Mouse (Mus musculus) cerebellum, adult 9-10 months (tissue): Measurements from ENCODE around the gene Vav2.

Experiments
- DNase-seq: peaks from one replicate; pipeline ENCODE4 v3.0.0; 2022

The Vav2 gene

DNA sequence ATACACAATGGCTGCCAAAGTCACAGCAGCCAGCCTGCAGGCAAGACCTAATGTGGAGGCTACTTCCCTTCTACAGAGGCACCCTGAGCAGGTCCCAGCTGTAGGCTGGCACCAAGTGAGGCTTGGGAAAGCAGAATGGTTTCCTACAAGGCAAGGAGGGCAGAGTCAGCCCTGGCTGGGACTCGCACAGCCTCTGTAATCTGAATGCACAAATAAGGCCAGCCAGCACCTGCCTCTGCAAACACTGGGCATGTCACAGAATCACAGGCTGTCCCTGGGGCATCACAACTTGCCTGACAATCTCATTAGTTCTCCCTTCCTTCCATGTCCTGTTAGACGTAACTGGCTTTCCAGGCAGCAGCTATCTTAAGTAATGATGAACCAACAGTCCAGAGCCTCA is 68.4 kb downstream of the Vav2 start:
- DNase-seq: no peak

DNA sequence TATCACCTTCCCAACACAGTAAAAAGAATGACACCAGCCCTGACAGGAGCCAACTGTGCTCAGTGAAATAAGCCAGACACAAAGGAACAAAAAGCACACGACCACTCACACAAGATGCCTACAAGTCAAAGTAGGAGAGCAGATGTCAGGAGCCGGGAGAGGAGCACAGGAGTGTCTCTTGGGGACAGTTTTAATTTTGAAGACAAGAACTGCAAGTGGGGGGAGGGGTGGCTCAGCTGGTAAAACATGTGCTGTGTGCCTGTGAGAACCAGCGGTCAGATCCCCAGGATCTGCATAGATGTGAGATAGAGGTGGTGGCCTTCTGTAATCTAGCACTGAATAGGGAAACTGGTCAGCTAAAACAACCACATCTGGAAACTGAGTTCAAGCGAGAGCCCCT is 71.1 kb downstream of the Vav2 start:
- no peak for DNase-seq

DNA sequence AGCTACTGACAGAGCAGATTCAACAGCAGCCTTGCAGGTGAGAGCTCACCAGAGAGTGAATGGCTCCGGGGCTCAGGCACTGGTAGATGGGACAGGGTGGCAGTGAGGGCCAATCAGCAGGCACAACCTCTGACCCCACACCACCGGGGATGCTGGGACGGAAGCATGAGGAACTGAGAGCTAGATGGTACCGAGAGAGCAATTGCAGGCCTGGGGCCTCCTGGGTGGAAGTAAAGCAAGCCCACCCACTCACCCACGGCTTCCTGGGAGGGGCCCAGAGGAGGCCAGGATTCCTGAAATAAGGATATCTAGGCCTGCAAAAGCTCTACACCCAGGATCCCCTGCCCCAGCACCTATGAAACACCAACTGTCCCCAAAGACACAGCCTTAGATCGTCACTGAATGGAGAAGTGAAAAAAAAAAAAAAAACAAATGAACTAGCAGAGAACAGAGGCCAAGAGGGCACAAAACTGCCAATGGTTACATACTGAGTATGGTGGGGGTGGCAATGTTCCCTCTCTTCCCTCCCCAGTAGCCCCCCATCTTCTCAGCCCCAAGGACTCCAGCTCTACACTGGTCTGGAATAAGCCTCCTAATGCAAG is 72.1 kb downstream of the Vav2 start:
- no peak for DNase-seq

DNA sequence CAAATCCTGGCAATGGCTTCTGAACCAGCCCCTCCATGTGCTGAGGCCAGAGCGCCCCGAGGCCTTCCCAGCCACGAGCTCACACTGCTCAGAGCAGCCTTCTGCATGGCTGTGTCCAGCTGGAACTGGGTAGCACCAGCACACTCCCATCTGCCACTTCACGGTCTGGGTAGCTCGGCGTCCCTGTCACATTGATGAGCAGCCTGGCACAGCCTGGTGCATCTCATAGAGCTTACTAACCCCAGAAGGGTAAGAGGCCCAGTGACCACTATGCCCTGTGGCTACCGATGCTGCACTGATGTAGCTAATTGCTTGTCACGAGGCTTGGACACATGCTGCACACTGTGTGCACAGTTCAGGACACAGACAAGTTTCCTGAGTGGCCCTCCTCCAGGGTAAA is 74.1 kb downstream of the Vav2 start:
- no peak for DNase-seq

DNA sequence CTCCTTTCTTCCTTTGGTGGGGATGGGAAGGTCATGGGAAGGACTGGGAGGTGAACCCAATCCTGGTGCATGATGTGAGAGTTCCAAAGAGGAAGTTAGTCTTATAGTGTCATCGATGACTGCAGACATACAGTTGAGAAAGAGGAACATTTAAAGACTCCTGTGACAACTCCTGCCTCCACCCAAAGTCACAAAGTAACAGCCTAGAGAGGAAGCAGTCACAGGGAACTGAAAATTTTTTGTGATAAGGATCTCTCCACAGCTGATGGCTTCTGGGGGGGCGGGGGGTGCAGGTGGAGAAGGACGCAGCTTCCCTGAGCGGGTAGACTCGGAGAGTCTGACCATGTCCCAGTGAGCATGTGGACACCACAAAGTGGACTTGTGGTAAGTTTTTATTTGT is 76.5 kb downstream of the Vav2 start:
- no peak for DNase-seq

DNA sequence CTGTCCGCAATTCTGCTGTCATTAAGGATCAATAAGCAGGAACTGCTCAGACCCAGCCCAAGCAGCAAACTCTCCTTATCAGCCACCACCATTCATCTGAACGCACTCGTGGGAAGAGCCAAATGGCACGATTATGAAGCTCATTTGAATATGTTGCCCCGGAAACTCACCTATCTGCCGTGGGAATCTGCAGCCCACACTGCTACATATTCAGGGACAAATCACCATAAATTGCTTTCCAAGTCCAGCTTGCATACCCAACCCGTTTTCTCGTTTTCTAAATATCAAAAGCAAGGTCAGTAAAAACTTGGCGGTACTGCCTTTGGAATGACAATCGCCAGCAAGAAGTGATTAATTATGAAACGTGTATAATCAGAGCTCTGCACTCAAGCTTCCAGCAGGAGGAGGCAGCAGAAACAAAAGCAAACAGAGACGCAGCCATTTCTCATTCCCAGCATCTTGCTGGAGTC is 82.8 kb downstream of the Vav2 start:
- DNase-seq: no peak

DNA sequence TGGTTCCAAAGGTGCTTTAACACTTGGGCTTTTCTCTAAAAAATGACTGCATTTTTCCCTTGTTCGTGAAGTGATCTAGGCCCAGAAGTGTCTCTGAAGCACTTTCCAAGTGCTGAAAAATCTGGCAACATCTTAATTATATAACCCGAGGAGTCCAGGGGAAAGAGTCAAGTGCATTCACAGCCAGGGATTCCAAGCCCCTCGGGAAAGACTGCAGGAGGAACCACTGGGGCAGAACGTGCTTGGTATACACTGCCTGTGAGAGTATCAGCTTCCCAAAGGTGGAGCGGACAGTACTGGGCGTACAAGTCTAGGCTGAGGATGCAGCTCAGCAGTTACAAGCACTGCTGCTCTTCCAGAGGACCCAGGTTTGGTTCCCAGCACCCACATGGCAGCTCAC is 86.2 kb downstream of the Vav2 start:
- no peak for DNase-seq

DNA sequence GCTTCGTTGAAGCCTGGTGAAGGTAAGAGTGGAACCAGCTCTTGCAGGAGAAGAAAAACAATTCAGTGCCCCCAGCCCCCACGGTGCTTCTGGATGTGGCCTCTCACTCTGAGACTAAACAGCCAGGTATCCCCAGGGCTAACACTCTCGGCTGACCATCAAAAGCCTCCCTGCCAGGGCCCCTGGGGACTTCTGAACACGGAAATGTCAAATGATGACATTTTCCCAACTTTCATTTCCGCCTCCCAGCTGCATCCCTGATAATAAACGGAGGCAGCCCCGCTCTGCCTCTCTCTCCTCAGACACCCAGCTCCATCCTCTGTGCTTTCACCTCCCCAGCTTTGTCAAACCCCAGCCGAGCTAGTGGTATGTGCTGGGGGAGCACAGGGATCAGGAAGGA is 87.8 kb downstream of the Vav2 start:
- no peak for DNase-seq

DNA sequence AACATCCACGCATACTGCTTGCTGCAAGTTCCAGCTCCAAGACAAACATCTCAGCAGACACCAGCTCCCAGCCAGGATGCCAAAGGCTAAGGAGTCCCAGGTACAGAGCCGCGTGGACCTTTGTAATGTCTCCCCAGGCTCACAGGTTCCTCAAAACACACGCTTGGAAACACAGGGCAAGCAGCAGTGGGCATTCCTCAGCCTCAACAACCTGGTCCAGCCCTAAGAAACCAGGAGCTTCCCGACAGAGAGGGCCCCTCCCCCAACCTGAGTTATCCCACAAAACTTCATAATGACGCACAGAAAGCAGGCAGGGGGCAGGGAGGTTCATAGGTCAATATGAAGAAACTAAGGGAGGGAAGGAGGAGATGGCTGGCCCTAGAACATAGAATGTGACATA is 89.6 kb downstream of the Vav2 start:
- no peak for DNase-seq

DNA sequence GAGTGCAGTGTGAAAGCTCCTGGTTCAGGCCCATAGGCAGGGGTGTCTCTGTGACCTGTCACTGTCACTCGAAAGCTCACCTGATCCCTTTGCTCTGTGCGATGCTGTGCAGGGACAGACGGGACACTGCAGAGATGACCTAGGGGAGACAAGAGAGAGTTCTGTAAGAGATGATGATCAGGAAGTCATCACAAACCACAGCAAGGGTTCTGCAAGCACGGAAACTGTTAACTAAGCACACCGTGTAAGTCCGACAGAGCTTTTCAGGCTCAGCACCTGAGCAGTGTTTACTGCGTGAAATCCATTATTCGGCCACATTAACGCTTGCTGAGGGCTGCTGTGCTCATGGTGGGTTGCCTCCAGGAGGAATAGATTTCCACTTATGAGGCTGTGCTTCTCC is 90.2 kb downstream of the Vav2 start:
- no peak for DNase-seq

DNA sequence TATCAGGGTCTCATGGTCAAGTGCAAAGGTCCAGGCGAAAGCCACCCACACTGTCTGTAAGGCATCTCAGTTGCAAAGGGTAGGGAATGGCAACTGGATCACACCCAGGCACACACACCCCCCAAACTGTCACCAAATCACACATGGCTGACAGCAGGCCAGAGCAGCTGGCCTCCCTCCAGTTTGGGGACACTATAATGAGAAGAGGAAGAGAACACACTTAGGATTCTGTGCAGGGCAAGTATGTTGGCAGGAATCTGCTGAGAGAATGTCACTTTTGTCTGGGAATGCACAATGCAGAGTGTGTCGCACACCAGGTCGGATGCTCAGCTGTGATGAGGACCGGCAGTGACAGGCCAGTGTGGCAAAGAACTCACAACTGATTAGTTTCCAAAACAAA is 92.0 kb downstream of the Vav2 start:
- DNase-seq: no peak

DNA sequence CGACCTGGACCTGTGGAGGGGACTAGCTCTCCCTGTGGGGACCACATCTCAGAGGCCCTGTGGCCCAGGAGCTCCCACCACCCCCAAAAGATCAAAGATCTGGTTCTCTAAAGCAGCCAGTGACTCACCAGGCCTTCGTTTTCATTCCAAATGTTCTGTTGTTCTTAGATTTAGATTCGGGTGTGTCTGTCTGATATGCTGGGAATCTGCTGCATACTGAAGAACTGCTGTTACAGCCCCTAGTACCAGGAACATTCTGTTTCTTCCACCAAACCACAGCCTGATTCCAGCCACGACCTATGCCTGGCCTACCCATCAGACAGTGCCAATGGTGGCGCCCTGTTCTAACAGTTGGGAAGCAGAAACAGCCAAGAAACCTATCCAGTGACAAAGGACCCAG is 95.3 kb downstream of the Vav2 start:
- DNase-seq: no peak

DNA sequence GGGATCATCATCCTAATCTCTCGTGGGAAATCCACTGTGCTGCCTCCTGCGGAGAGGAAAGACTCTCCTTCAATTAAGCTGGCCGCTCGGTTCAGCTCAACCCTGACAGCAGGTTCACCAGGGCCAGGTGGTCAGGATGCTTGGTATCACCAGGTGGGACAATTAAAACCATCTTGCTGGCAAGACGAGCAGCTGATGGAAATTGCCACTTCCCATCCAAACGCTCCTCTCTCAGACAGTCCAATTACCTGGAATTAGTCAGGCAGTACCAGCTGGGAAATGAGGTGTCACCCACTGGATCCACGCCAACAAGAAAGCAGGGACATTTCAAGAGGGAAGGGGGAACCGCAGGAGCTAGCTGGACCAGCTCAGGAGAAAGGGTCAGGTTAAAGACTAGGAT is 96.4 kb downstream of the Vav2 start:
- peak; percentile 83 for DNase-seq

DNA sequence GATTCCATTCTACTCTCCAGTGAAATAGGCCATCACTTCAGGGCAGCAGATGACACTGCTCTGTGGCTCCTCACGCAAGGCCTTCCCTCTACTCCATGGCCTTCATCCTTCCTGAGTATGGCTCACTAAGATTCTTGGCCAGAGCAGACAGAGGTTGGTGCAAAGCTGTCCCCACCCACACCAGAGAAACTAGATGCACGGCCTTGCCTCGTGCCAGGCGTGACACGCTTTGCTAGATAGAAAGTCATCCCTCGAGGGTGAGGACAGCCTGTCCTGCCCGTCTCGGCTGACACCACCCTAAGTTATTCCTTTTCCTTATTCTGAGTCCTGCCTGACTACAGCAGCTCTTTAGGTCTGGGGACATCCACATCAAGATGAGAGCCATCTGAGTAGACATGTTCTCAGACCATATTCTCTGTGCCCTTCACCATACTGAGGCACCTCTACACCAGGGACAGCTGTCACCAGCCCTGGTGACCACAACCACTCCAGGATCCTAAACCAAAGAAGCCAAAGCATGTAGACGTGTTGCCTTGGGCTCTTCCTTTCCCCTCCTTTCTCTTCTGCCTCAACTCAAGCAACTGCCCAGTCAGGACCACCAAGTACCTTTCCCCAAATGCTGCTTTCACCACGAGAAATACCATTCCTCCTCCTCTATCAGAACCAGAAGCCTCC is 97.3 kb downstream of the Vav2 start:
- no peak for DNase-seq

DNA sequence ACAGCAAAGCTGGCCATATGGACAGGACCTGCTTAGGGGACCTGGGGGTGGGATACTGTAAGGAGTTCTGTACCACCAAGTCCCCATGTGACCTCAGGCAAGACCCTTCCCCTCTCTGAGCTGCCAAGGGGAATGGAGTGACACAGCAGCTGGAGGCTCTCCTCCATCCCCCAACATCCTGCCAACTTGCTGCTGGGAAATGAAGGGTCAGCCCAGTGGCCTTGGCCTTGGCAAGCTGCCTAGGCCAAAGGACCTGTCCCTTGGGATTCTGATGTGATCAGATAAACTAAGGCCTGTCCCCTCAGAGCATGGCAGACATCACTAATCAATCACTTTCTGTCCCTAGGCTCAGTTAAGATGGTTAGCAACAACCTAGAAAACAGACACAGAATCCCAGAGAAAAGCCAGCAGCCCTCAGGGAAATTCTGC is 98.2 kb downstream of the Vav2 start:
- DNase-seq: no peak

DNA sequence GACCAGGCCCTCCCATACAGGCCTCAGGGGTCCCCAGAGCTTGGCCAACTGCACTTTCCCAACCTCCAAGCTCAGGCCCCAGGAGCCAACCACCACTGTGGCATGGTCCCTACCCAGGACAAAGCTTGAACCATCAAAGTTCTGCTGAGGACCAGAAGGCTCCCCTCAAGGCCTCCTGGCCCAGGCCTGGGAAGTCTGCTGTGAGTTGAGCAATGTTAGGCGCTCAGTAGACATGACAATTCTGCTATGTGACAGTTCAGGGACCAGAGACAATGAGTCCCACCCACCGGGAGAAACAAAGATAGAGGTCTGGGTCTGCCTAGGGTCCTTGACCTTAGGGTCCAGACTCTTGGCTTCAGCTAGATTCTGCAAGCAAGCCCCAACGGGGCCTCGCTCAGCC is 98.9 kb downstream of the Vav2 start:
- DNase-seq: no peak

DNA sequence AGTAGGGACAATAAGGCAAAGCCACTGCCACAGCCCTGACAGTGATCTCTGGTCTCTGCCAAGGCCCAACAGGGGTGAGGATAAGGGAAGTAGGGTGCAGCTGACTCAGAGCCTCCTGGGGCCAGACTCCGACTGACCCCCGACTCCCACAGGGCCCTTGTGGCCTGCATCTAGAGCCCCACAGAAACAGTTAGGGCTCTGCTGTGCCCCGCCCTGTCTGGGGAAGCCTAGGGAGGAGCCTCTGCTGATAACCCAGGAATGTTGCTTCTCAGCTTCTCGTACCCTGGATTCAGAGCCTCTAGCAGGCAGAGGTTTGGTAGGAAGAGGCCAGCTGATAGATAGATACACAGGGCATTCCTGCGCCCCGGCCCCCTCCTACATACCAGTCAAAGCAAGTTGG is 99.8 kb downstream of the Vav2 start:
- no peak for DNase-seq

DNA sequence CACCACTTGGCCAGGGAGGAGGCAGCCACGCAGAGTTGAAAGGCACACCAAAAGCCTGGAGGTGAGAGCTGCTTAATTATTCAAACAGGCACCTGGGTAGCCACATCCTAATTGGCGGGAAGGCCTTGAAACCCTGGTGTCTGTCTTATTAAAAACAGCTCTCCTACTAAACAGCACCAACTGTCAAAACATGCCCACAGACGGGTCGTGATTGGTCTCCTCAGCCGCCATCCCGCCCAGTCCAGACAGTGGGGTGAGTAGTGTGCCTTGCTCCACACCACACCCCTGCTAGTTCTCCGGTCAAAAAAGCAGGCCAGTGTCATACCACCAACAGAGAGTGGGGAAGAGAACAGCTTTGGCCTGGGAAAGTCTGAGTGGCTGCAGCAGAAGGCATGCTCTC is 100.5 kb downstream of the Vav2 start:
- no peak for DNase-seq

DNA sequence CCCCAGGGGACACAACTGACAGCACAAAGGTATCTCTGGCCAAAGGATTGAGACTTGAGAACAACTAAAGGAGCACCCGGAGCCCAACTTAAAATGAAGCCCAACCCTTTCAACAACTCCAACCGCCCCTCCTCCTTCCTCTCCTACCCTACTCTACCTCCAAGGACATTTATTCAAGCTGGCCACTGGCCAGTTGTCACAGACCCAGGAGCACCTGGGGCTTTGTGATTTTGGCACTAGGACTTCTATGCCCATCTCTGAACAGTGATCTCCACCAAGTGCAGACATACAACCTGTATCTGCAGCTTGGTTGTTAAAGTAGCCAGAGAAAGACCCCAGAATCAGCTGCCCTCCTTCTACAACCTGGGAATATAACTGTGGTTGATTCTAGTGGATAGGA is 102.1 kb downstream of the Vav2 start:
- no peak for DNase-seq

DNA sequence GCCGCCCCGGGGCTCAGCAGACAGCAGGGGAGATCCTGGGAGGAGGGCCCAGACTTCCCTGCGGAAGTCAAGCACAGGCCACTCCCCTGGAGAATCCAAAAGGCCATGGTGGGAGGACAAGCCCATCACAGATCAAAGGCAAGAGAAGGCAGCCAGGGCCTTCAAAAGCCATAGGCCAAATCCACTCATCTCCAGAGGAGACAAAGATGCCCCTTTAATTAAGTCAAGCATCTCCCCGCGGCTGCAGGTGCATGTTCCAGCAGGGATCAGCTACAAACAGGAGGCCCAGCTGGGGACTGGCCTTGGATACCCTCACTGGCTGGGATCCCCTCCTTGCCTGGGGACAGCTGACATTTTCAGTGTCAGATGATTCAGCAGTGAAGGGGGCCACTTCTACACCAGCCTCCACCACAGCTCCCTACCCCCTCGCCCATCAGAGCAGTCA is 105.4 kb downstream of the Vav2 start:
- DNase-seq: no peak

DNA sequence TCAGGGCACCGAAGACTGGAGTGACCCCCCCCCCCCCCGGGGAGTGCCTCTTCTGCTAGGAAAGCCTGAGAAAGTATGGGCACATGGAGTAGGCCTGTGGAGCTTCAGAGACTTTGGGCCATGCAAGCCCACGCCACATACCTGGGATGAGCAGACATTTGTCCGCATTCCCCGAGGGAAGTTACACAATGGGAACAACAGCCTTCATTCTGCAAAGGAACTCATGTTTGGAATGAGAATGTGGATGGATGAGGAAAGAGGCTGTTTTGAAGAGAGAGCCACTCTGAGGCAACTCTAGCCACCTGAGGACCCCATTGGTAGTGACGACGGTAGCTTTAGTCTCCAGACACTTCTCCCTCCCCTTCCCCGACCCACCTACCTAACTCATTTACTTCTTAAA is 106.0 kb downstream of the Vav2 start:
- no peak for DNase-seq

DNA sequence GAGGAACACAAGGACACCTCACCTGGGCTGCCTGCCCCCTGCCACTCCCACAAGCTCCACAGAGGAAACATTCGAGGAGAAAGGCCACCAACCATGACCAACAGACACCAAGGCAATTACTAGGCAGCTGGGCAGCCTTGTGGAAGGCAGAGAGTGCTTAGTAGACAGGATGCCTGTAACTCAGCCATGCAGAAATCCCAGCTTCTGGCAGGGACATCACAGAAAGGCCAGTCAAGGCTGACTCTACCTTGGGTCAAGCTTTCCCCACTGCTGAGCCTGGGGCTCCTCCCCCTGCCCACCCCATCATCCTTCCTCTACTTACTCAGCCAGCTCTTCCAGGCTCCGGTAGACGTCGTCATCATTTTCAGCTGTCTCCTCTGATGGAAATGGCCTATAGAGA is 108.2 kb downstream of the Vav2 start:
- DNase-seq: no peak

DNA sequence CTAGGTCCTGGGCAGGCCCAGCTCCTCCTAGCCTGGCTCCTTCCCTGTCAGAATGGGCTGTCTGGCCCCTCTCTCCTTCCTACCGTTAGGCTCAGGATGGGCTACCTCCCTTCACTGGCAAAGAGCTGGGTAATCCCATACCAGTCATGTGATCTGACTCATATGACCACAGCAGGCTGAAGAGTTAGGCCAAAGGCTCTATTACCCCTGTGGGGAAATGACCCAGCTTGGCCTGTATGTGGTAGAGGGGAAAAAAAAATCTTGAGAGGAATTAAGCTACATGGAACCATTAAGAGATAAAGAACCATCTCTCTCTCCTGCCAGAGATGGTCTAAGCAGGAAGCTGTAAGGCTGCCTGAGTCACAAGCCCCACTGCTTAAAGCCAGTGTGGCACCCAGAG is 108.6 kb downstream of the Vav2 start:
- DNase-seq: no peak

DNA sequence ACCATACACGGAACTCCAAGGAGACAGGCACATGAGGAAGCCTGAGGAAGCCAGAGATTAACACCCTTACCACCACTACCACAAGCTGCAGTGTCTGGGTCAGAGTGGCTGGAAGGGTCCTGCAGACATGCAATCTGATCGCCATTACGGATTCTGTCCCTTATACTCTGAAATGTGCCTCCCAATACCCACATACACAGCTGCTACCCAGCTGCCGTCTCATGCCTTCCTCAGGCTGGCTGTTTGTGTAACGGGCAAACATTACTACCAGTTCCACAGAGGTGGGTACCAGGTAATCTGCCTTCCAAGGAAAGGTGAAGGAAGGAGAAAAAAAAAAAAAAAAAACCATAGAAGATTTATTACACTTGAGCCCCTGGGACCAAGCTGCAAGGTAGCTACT is 110.7 kb downstream of the Vav2 start:
- DNase-seq: no peak

DNA sequence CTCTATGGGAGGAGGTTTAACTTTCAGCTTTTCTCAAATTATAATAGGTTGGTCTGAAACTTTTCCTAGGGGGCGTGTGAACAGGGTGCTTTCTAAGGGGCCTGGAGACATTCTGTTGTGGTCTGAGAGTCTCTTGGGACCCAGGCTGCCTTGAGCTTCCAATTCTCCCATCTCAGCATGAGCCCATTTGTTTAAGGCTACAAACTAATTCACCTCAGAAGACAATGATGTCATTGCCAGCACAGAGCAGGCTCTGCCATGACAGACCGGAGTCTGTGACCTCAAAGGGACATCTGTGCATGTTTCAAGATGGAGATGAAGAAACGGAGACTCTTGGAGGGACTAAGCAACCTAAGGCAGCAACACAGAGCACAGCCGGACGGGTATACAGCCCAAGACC is 112.6 kb downstream of the Vav2 start:
- no peak for DNase-seq
